Mouse (Mus musculus) megakaryocyte, embryonic 14.5 days (primary cell): ENCODE data around the gene Scn2a. TPM values are rescaled to one million over a fixed set of nuclear protein-coding genes. Genes with fewer than 3 reads are reported as not detected.
A peak's percentile ranks its signal among the peaks of the same experiment; 100 is the strongest.

Experiments used
- H3K27me3 ChIP-seq: replicated peaks from 2 replicates; pipeline ENCODE3; 2012; ENCODE audit warnings: inconsistent platforms
- H3K36me3 ChIP-seq: replicated peaks from 2 replicates; pipeline ENCODE3; 2012; ENCODE audit warnings: low read length, inconsistent platforms, mixed read lengths
- H3K4me1 ChIP-seq: 2 replicates; pipeline ENCODE4 v1.6.1; 2012; ENCODE audit warnings: inconsistent platforms
- H3K4me3 ChIP-seq: replicated peaks from 2 replicates; pipeline ENCODE3; 2012; ENCODE audit warnings: moderate library complexity, mild to moderate bottlenecking, inconsistent platforms
- H3K9me3 ChIP-seq: 2 replicates; pipeline ENCODE4 v1.6.1; 2012; ENCODE audit warnings: inconsistent platforms
- FLI1 ChIP-seq: IDR thresholded peaks from 2 replicates; pipeline ENCODE4 v1.6.1; 2012; ENCODE audit warnings: low read length, inconsistent platforms, mixed read lengths
- GATA1 ChIP-seq: IDR thresholded peaks from 3 replicates; pipeline ENCODE4 v1.6.1; 2012; ENCODE audit warnings: mixed read lengths, low read length, inconsistent platforms, borderline replicate concordance
- polyA plus RNA-seq: library from polyadenylated mRNA; stranded (reverse); fragments of >175 nt; gene quantifications from 2 replicates; pipeline ENCODE4 v1.2.3, GENCODE M21; 2012; ENCODE audit warnings: low replicate concordance; ENCODE audit not compliant: insufficient read depth

The Scn2a gene
- polyA plus RNA-seq, 1 experiment, result not detected

DNA sequence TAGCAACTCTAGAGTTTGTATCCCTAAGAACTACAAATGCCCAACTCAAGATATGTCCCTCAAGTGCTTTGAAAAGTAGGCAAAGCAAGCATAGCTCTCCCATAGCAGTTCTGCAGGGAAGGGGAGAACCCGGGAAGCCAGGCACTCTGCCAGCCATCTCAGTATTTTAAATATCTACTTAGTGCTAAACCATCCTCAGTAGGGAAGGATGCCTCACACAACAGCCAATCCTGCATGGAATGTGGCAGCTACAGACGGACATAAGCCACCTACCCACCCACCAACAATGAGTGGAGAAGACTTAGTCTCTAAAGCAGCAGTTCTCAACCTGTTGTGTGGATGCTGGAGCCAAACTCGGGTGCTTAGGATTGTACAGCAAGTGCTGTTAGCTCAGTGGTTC is 73.9 kb downstream of the Scn2a start:
- TF ChIP-seq GATA1 (no peak), FLI1 (no peak)
- Histone ChIP-seq H3K4me3 (no peak overlapping the region), H3K27me3 (no peaks in the 10 kb centered on the region), H3K9me3 (peaks cover 5% of the 10 kb centered on the region; the same call in 1 of the 2 replicates), H3K4me1 (no peaks in the 10 kb centered on the region), H3K36me3 (no peaks in the 10 kb centered on the region)

DNA sequence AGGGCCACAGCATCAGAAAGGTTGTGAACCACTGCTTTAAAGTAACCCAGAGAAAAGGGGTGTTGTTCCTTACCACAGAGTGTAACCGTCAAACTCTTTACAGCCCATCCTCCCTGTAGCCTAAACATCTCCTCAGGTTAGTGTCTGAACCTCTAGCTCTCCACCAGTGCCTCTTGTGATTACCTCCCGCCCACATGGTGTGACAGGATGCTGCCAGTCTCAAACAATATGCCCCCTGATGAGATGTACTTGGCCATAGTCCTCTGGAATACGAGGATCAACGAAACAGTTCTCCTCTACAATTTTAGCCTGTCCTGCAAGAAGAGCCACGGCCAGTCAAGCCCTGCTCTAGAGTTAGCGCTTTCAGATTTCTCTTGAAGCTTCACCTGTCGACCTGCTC is 74.5 kb downstream of the Scn2a start:
- Histone ChIP-seq H3K4me1 (no peaks in the 10 kb centered on the region), H3K36me3 (no peaks in the 10 kb centered on the region), H3K27me3 (no peaks in the 10 kb centered on the region), H3K4me3 (no peak overlapping the region), H3K9me3 (peaks cover 5% of the 10 kb centered on the region; the same call in 1 of the 2 replicates)
- TF ChIP-seq FLI1, result no peak
- TF ChIP-seq GATA1, result no peak

- H3K36me3 ChIP-seq, result no peaks in the 10 kb centered on the region
- H3K9me3 ChIP-seq, result peaks cover 13% of the 10 kb centered on the region; the same call in 1 of the 2 replicates
- no peaks in the 10 kb centered on the region for H3K27me3 ChIP-seq
- TF ChIP-seq GATA1, result no peak
- no peak for TF ChIP-seq FLI1
- no peak overlapping the region for H3K4me3 ChIP-seq
- H3K4me1 ChIP-seq, result no peaks in the 10 kb centered on the region
These were observed 79.7 kb downstream of the Scn2a start for GRCm38 (mm10) chr2:65700246-65700645.

DNA sequence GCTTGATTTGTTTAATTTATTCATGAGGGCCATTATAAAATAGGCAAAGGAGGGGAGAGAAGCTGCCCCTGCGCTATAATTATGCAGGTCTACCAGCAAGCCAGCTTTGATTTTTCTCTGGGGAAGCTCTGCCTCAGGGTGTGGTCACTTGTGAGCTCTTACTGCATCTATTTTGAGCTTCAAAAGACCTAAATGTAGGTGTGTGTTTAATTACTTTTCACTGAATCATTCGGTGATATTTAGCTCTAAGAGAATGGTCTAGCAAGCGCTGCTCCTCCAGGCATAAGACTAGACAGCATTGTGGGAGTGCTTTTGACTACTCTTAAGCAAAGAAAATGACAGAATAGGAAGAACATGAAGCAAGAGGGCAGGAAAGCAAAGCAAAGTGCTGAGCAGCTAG is 80.6 kb downstream of the Scn2a start:
- H3K36me3 ChIP-seq, result no peaks in the 10 kb centered on the region
- no peaks in the 10 kb centered on the region for H3K27me3 ChIP-seq
- H3K9me3 ChIP-seq, result peaks cover 15% of the 10 kb centered on the region; the same call in 1 of the 2 replicates
- H3K4me1 ChIP-seq, result no peaks in the 10 kb centered on the region
- TF ChIP-seq FLI1 (no peak), GATA1 (no peak)
- no peak overlapping the region for H3K4me3 ChIP-seq

- no peaks in the 10 kb centered on the region for H3K27me3 ChIP-seq
- TF ChIP-seq GATA1, result no peak
- no peak for TF ChIP-seq FLI1
- no peaks in the 10 kb centered on the region for H3K36me3 ChIP-seq
- H3K4me3 ChIP-seq, result no peak overlapping the region
- peaks cover 3% of the 10 kb centered on the region; the same call in 1 of the 2 replicates for H3K9me3 ChIP-seq
- no peaks in the 10 kb centered on the region for H3K4me1 ChIP-seq
These were observed 101.7 kb downstream of the Scn2a start for GRCm38 (mm10) chr2:65722219-65722800.

GRCm38 (mm10) chr2:65745400-65745799 is 124.8 kb downstream of the Scn2a start:
- H3K4me3 ChIP-seq, result no peak overlapping the region
- no peaks in the 10 kb centered on the region for H3K27me3 ChIP-seq
- TF ChIP-seq GATA1 (no peak), FLI1 (no peak)

DNA sequence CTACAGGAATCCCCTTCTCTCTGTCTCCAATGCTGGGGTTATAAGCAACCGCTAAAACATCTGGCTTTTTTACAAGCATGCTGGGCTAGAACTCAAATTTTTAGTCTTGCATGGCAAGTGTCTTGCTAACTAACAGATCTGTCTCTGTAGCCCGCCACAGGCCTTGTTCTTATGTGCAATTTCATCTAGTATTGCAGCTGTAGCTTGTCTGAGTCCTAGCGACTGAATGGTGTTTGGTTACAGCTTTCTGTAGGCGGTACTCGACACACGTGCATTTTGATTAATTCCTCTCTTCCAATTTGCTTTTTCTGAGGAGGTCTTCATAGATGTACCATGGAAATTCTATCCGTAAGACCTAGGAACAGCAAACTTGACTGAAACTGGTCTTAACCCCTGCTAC is 161.9 kb downstream of the Scn2a start:
- TF ChIP-seq GATA1, result no peak
- TF ChIP-seq FLI1, result no peak
- peaks cover 3% of the 10 kb centered on the region for H3K9me3 ChIP-seq
- no peak overlapping the region for H3K4me3 ChIP-seq
- no peaks in the 10 kb centered on the region for H3K27me3 ChIP-seq
- H3K4me1 ChIP-seq, result no peaks in the 10 kb centered on the region
- no peaks in the 10 kb centered on the region for H3K36me3 ChIP-seq

More at GRCm38 (mm10) chr2:65745400-65745799, 124.8 kb downstream of the Scn2a start:
- Histone ChIP-seq H3K4me1 (no peaks in the 10 kb centered on the region), H3K9me3 (no peaks in the 10 kb centered on the region; the same call in 1 of the 2 replicates), H3K36me3 (no peaks in the 10 kb centered on the region)

- Histone ChIP-seq H3K27me3 (no peaks in the 10 kb centered on the region), H3K4me1 (no peaks in the 10 kb centered on the region), H3K4me3 (no peak overlapping the region), H3K9me3 (peaks cover 4% of the 10 kb centered on the region), H3K36me3 (no peaks in the 10 kb centered on the region)
- TF ChIP-seq FLI1, result no peak
- no peak for TF ChIP-seq GATA1
These were observed 162.8 kb downstream of the Scn2a start for GRCm38 (mm10) chr2:65783392-65783791.

DNA sequence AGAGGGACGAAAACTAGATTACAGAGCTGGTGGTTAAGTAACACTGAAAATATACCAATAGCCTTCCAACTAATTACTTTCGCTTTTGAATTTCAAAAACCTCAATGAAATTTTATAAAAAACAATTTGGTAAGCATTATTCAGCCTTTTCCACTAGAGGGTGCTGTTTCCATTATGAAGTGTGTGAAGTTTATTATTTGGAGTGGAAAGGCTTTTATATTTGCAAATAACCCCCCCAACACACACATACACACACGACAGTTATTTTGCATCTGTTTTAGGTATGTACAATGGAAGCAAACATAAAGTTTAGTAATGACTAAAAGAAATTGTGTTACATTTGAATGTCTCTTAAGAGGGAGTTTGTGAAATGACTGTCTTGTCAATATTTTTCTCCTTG is 171.9 kb downstream of the Scn2a start:
- Histone ChIP-seq H3K27me3 (peaks cover 2% of the 10 kb centered on the region), H3K9me3 (peaks cover 9% of the 10 kb centered on the region), H3K4me3 (peak overlapping the region; percentile 74), H3K4me1 (no peaks in the 10 kb centered on the region), H3K36me3 (no peaks in the 10 kb centered on the region)
- TF ChIP-seq FLI1, result no peak
- TF ChIP-seq GATA1, result no peak

GRCm38 (mm10) chr2:65793593-65793992 is 173.0 kb downstream of the Scn2a start:
- no peaks in the 10 kb centered on the region for H3K4me1 ChIP-seq
- no peak overlapping the region for H3K4me3 ChIP-seq
- peaks cover 2% of the 10 kb centered on the region for H3K27me3 ChIP-seq
- H3K36me3 ChIP-seq, result no peaks in the 10 kb centered on the region
- TF ChIP-seq FLI1 (no peak), GATA1 (no peak)
- H3K9me3 ChIP-seq, result peaks cover 8% of the 10 kb centered on the region
